Mouse (Mus musculus) brain, embryonic 14.5 days (tissue): ENCODE measurements around the gene Msantd2.

Experiments used
- CTCF ChIP-seq: fragments of 200-500 bp; IDR thresholded peaks from 2 replicates; pipeline ENCODE4 v1.5.1; 2012; ENCODE audit warnings: inconsistent platforms, mild to moderate bottlenecking, moderate library complexity, borderline replicate concordance; ENCODE audit not compliant: insufficient read depth, insufficient read length; ENCODE audit errors: extremely low read depth
- POLR2A ChIP-seq: fragments of 200-500 bp; IDR thresholded peaks from 2 replicates; pipeline ENCODE4 v1.6.1; 2012; ENCODE audit warnings: mild to moderate bottlenecking, inconsistent platforms, borderline replicate concordance; ENCODE audit not compliant: poor library complexity, insufficient read depth, insufficient read length, severe bottlenecking; ENCODE audit errors: extremely low read depth

DNA sequence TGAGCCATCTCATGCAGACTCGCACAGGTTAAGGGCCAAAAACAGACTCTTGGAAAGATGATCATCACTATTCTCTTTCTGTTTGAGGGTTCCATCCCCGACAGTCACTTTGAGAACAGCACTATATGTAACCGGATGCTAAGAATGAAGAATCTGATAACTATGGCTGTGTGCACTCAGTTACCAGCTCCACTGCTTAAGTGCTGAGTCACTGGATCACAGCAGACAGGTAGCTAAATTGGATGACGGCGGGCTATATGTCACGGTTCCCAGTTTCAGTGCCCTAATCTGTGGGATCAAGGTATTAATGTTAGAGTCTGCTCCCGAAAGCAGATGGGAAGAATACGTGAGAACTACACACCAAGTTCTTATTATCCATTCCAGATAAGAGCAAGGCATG is 33.3 kb upstream of the Msantd2 start:
- no peak for TF ChIP-seq POLR2A
- no peak for TF ChIP-seq CTCF
